Mouse (Mus musculus): Measurements from ENCODE around the gene Hic1. TPM values are rescaled to one million over a fixed set of nuclear protein-coding genes. Genes with fewer than 3 reads are reported as not detected.

Gene Hic1
- polyA plus RNA-seq, 1 experiment from 2014 or later: not detected

- Histone ChIP-seq H3K4me3 (ENCODE audit: inconsistent target) (no peak overlapping the region), H3K27ac (peak overlapping the region; percentile 12), H3K36me3 (ENCODE audit: inconsistent target) (no peaks in the 10 kb centered on the region), H3K79me2 (ENCODE audit: inconsistent target) (no peaks in the 10 kb centered on the region)
- WGBS (ENCODE audit: missing documents): 11% methylated on average over 5 of the region's 5 CpGs
These were observed 32.5 kb downstream of the Hic1 start for GRCm38 (mm10) chr11:75136666-75137398.

GRCm38 (mm10) chr11:75135358-75135757, 34.0 kb downstream of the Hic1 start:
- no peak overlapping the region for H3K4me3 ChIP-seq (ENCODE audit: inconsistent target)
- no peaks in the 10 kb centered on the region for H3K79me2 ChIP-seq (ENCODE audit: inconsistent target)
- H3K27ac ChIP-seq: no peak overlapping the region
- H3K36me3 ChIP-seq (ENCODE audit: inconsistent target): no peaks in the 10 kb centered on the region
- WGBS (ENCODE audit: missing documents): 91% methylated on average over 4 of the region's 4 CpGs

DNA sequence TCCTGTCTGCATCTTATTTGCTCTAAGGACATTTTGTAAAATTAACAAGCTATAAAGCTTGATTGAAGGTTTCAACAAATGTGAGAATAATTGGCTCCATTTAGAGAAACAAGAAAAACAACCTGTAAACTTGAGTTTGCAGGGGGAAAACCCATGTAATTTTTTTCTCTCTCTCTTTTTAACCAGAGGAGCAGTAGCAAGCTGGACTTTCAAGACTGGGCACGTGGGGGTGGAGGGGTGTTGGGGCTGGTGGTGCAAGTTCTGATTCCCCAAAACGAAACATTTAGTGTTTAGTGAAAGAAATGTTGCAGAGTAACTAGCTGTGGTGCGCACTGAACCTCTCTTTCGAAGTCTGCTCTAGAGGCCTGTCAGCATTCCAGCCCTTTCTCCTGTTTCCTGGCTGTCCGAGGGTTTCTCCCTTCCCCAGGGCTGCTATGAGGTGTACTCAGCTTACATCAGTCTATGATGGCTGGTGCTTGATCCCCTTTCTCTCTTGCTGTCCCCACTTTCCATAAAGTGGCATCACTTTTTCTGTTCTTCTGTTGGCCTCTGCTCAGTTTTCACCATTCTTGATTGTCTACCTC, 34.7 kb downstream of the Hic1 start:
- H3K4me3 ChIP-seq (ENCODE audit: inconsistent target): no peak overlapping the region
- no peaks in the 10 kb centered on the region for H3K79me2 ChIP-seq (ENCODE audit: inconsistent target)
- H3K27ac ChIP-seq: no peak overlapping the region
- WGBS (ENCODE audit: missing documents): 96% methylated on average over 5 of the region's 5 CpGs
- no peaks in the 10 kb centered on the region for H3K36me3 ChIP-seq (ENCODE audit: inconsistent target)

GRCm38 (mm10) chr11:75133951-75134350, 35.4 kb downstream of the Hic1 start:
- Histone ChIP-seq H3K27ac (no peak overlapping the region), H3K79me2 (ENCODE audit: inconsistent target) (no peaks in the 10 kb centered on the region), H3K36me3 (ENCODE audit: inconsistent target) (no peaks in the 10 kb centered on the region), H3K4me3 (ENCODE audit: inconsistent target) (no peak overlapping the region)
- 74% methylated on average over 2 of the region's 2 CpGs for WGBS (ENCODE audit: missing documents)

GRCm38 (mm10) chr11:75133391-75133790, 35.9 kb downstream of the Hic1 start:
- Histone ChIP-seq H3K27ac (no peak overlapping the region), H3K4me3 (ENCODE audit: inconsistent target) (no peak overlapping the region), H3K36me3 (ENCODE audit: inconsistent target) (no peaks in the 10 kb centered on the region), H3K79me2 (ENCODE audit: inconsistent target) (no peaks in the 10 kb centered on the region)
- 97% methylated on average over 5 of the region's 5 CpGs for WGBS (ENCODE audit: missing documents)

DNA sequence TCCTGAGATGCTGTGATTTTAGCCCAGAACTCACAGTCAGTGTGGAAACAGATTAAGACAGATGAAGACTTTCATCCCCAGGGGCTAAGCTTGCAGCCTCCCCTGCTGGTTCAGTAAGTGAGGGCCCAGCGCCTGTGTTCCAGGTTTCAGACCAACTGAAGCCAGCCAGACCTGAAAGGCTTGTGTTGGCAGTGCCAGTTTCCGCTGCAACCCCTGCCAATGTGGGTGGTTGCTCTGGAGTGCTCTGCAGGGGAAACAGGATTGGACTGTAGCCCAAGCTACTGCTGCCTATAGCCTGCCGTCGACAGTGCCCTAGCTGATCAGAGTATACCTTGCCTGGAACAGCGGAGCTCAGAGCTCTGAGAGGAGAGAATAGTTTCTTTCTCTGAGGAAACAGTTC, 37.0 kb downstream of the Hic1 start:
- Histone ChIP-seq H3K27ac (no peak overlapping the region), H3K36me3 (ENCODE audit: inconsistent target) (no peaks in the 10 kb centered on the region), H3K79me2 (ENCODE audit: inconsistent target) (no peaks in the 10 kb centered on the region), H3K4me3 (ENCODE audit: inconsistent target) (no peak overlapping the region)
- WGBS (ENCODE audit: missing documents): 82% methylated on average over 5 of the region's 5 CpGs

GRCm38 (mm10) chr11:75131300-75131699, 38.0 kb downstream of the Hic1 start:
- 70% methylated on average over 4 of the region's 4 CpGs for WGBS (ENCODE audit: missing documents)
- Histone ChIP-seq H3K4me3 (ENCODE audit: inconsistent target) (no peak overlapping the region), H3K27ac (no peak overlapping the region), H3K36me3 (ENCODE audit: inconsistent target) (no peaks in the 10 kb centered on the region), H3K79me2 (ENCODE audit: inconsistent target) (no peaks in the 10 kb centered on the region)

DNA sequence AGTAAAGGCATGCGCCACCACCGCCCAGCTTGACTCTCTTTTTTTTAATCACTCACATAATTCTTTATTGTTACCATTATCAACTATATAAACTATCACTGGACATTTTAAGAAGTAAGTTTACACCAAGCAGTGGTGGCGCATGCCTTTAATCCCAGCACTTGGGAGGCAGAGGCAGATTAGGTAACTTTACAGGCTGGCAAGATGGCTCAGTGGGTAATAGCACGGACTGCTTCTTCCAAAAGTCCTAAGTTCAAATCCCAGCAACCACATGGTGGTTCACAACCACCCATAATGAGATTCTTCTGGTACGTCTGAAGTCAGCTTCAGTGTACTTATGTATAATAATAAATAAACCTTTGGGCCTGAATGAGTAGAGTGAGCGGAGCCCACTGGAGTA, 39.8 kb downstream of the Hic1 start:
- Histone ChIP-seq H3K79me2 (ENCODE audit: inconsistent target) (no peaks in the 10 kb centered on the region), H3K4me3 (ENCODE audit: inconsistent target) (no peak overlapping the region), H3K36me3 (ENCODE audit: inconsistent target) (no peaks in the 10 kb centered on the region), H3K27ac (no peak overlapping the region)
- 95% methylated on average over 6 of the region's 6 CpGs for WGBS (ENCODE audit: missing documents)

- Histone ChIP-seq H3K36me3 (ENCODE audit: inconsistent target) (no peaks in the 10 kb centered on the region), H3K4me3 (ENCODE audit: inconsistent target) (no peak overlapping the region), H3K79me2 (ENCODE audit: inconsistent target) (no peaks in the 10 kb centered on the region), H3K27ac (no peak overlapping the region)
- WGBS (ENCODE audit: missing documents): 90% methylated on average over 3 of the region's 3 CpGs
These were observed 42.9 kb downstream of the Hic1 start for GRCm38 (mm10) chr11:75126384-75126783.

GRCm38 (mm10) chr11:75124406-75124805, 44.9 kb downstream of the Hic1 start:
- 96% methylated on average over 2 of the region's 2 CpGs for WGBS (ENCODE audit: missing documents)
- H3K79me2 ChIP-seq (ENCODE audit: inconsistent target): no peaks in the 10 kb centered on the region

DNA sequence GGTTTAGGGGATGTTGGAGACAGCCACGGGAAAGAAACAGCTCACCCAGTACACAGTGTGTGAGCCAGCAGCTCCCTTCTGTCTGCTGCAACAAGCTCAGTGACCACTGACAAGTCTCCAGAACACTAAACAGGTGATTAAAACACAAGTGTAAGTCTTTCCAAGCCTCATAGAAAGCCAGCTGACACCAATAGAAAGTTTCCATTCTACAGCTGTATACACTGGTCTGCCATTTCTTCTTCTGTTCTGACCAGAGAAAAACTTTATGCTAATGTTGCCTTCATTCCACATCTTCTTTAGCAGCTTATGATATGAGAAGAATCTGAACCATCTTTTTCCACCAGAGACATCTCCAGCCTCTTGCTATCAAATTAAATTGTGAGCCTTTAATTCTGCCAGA, 48.0 kb downstream of the Hic1 start:
- no peaks in the 10 kb centered on the region for H3K79me2 ChIP-seq (ENCODE audit: inconsistent target)
- H3K36me3 ChIP-seq (ENCODE audit: inconsistent target): no peaks in the 10 kb centered on the region
- H3K4me3 ChIP-seq (ENCODE audit: inconsistent target): no peak overlapping the region
- 69% methylated on average over 1 of the region's 1 CpGs for WGBS (ENCODE audit: missing documents)
- H3K27ac ChIP-seq: no peak overlapping the region

More at GRCm38 (mm10) chr11:75124406-75124805, 44.9 kb downstream of the Hic1 start:
- no peaks in the 10 kb centered on the region for H3K36me3 ChIP-seq (ENCODE audit: inconsistent target)
- H3K27ac ChIP-seq: no peak overlapping the region
- H3K4me3 ChIP-seq (ENCODE audit: inconsistent target): no peak overlapping the region

GRCm38 (mm10) chr11:75119841-75120240, 49.5 kb downstream of the Hic1 start:
- Histone ChIP-seq H3K4me3 (ENCODE audit: inconsistent target) (no peak overlapping the region), H3K27ac (no peak overlapping the region)
- 92% methylated on average over 3 of the region's 3 CpGs for WGBS (ENCODE audit: missing documents)

DNA sequence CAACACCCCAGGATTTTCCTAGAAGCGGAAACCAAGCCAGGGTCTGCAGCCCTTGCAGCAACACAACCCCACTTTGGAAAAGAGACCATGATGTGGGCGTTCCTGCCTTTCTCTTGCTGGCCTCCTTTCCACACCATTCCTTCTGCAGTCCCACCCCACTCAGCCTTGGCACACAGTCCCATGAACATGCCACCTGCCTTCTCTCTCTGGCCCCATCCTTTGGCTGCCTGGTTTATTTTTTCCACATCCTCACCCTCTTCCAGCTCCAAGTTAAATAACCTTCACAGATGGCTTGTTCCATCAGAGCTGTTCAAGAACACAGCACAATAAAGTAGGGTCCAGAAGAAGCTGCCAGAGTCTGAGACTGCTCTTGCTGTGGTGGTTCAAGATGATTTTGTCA, 50.0 kb downstream of the Hic1 start:
- Histone ChIP-seq H3K36me3 (ENCODE audit: inconsistent target) (no peaks in the 10 kb centered on the region), H3K4me3 (ENCODE audit: inconsistent target) (no peak overlapping the region), H3K27ac (no peak overlapping the region), H3K79me2 (ENCODE audit: inconsistent target) (no peaks in the 10 kb centered on the region)
- WGBS (ENCODE audit: missing documents): 95% methylated on average over 2 of the region's 2 CpGs

More at GRCm38 (mm10) chr11:75119841-75120240, 49.5 kb downstream of the Hic1 start:
- Histone ChIP-seq H3K79me2 (ENCODE audit: inconsistent target) (no peaks in the 10 kb centered on the region), H3K36me3 (ENCODE audit: inconsistent target) (no peaks in the 10 kb centered on the region)

- H3K4me3 ChIP-seq (ENCODE audit: inconsistent target): no peak overlapping the region
- H3K79me2 ChIP-seq (ENCODE audit: inconsistent target): no peaks in the 10 kb centered on the region
- no peaks in the 10 kb centered on the region for H3K36me3 ChIP-seq (ENCODE audit: inconsistent target)
- H3K27ac ChIP-seq: no peak overlapping the region
- 100% methylated on average over 2 of the region's 2 CpGs for WGBS (ENCODE audit: missing documents)
These were observed 51.2 kb downstream of the Hic1 start for GRCm38 (mm10) chr11:75118141-75118540.

GRCm38 (mm10) chr11:75116379-75116778, 52.9 kb downstream of the Hic1 start:
- Histone ChIP-seq H3K4me3 (ENCODE audit: inconsistent target) (no peak overlapping the region), H3K36me3 (ENCODE audit: inconsistent target) (no peaks in the 10 kb centered on the region), H3K27ac (no peak overlapping the region), H3K79me2 (ENCODE audit: inconsistent target) (no peaks in the 10 kb centered on the region)
- 35% methylated on average over 6 of the region's 6 CpGs for WGBS (ENCODE audit: missing documents)
